Comparison of ENCODE assay signal across 7 mouse cellular contexts in genomic region chr17:46549193-46549592, GRCm38 (mm10). TPM values are rescaled to one million over a fixed set of nuclear protein-coding genes. Genes with fewer than 3 reads are reported as not detected.
DNase-seq lines count a peak whose midpoint lies in the region; ATAC-seq and TF ChIP-seq lines count a peak whose summit lies in the region.

No protein-coding gene starts in this region.

- 52% methylated on average over 8 of the region's 8 CpGs for WGBS in liver, embryonic 14.5 days (ENCODE audit: insufficient replicate concordance)

- peaks cover 7% of the 10 kb centered on the region; the same call in 1 of the 2 replicates for H3K27me3 ChIP-seq in G1E (ENCODE audit: insufficient read depth, low read length)
- peaks cover 22% of the 10 kb centered on the region for H3K27me3 ChIP-seq in liver, embryonic 14.5 days (ENCODE audit: control insufficient read depth, insufficient read depth, low read length)

- H3K9me3 ChIP-seq in G1E (replicated peaks), result no peaks in the 10 kb centered on the region
- no peaks in the 10 kb centered on the region for H3K9me3 ChIP-seq in liver, embryonic 14.5 days (ENCODE audit: control insufficient read depth, low read length)

- H3K27ac ChIP-seq in liver, embryonic 14.5 days, result no peak overlapping the region

- ATAC-seq in G1E (ENCODE audit: extremely low read depth, insufficient number of reproducible peaks, low FRiP score, poor library complexity, severe bottlenecking), result no peak
- ATAC-seq in liver, embryonic 14.5 days (ENCODE audit: insufficient read depth), result no peak

- DNase-seq in left cerebral cortex, adult 18-20 months (ENCODE audit: low spot score in 2 of 2), result peak; percentile 41 to 53
- no peak for DNase-seq in left cerebral cortex, adult 9 months (ENCODE audit: low spot score in 2 of 2)
- peak; percentile 79 for DNase-seq in CD4-positive, CD25-positive, alpha-beta regulatory T cell, adult 2 months (ENCODE audit: low read depth, low spot score)
- DNase-seq in G1E (ENCODE audit: low spot score), result peak; percentile 74
- peak; percentile 61 for DNase-seq in embryo, embryonic 9.5 days (ENCODE audit: extremely low spot score)
- DNase-seq in liver, embryonic 14.5 days (ENCODE audit: low read depth in 3 of 3, low spot score in 3 of 3), result no peak
- DNase-seq in thymus, postnatal 4 days, result peak; percentile 64

- peak; percentile 62 for TF ChIP-seq CTCF in G1E (IDR thresholded peaks at IDR 0.05; ENCODE audit: low read depth, low read length)
- TF ChIP-seq CTCF in liver, embryonic 14.5 days (IDR thresholded peaks at IDR 0.05; ENCODE audit: low read depth), result peak; percentile 77

- peaks cover 80% of the 10 kb centered on the region for H3K36me3 ChIP-seq in G1E (replicated peaks)
- peaks cover 13% of the 10 kb centered on the region for H3K36me3 ChIP-seq in liver, embryonic 14.5 days (replicated peaks; ENCODE audit: control insufficient read depth, insufficient read depth, low read depth)

- peaks cover 65% of the 10 kb centered on the region for H3K4me1 ChIP-seq in G1E (ENCODE audit: insufficient read depth, low read depth, low read length)
- peaks cover 5 to 14% of the 10 kb centered on the region in 2 experiments for H3K4me1 ChIP-seq in liver, embryonic 14.5 days (replicated peaks; ENCODE audit: control insufficient read depth in 2 of 2, insufficient read depth in 2 of 2, low read length in 1 of 2)

- no peak overlapping the region for H3K4me2 ChIP-seq in liver, embryonic 14.5 days (ENCODE audit: low read depth)

- H3K9ac ChIP-seq in liver, embryonic 14.5 days (replicated peaks), result no peak overlapping the region

- no peak for TF ChIP-seq EP300 in liver, embryonic 14.5 days (IDR thresholded peaks at IDR 0.05; ENCODE audit: low read depth)

- H3K4me3 ChIP-seq in G1E (ENCODE audit: low read depth, low read length), result no peak overlapping the region
- no peak overlapping the region for H3K4me3 ChIP-seq in liver, embryonic 14.5 days (ENCODE audit: insufficient read depth in 1 of 2, low read depth in 2 of 2, low read length in 2 of 2)

RNA-seq across cellular contexts. Expression of gene Cul9, which starts 3.0 kb away (rescaled TPM):
- 10 to 100 TPM; 61.0 to 64.5 TPM for total RNA-seq in left cerebral cortex, adult 18-20 months (2021)
- total RNA-seq in G1E (2014; fragmentation: Nextera tagmentation) (0.24 and 0.45 TPM in 2 replicates), G1E (2017) (0.76 and 0.81 TPM in 2 replicates)
- 0.66 and 0.70 TPM in 2 replicates for polyA plus RNA-seq in G1E (2012)
- 0.59 and 0.92 TPM in 2 replicates for polyA plus RNA-seq in liver, embryonic 14.5 days (2012; rRNA removed)
- polyA plus RNA-seq in liver, embryonic 14.5 days (2014; fragmentation: Nextera tagmentation; extraction: Ambion mirVana), result 0.34 and 0.46 TPM in 2 replicates

RNA-seq across cellular contexts. Expression of gene Srf, which starts 6.8 kb away (rescaled TPM):
- 10 to 100 TPM; 70.4 to 77.9 TPM for total RNA-seq in left cerebral cortex, adult 18-20 months (2021)
- 52.7 and 60.3 TPM in 2 replicates for total RNA-seq in G1E (2014; fragmentation: Nextera tagmentation)
- total RNA-seq in G1E (2017), result 18.4 and 22.7 TPM in 2 replicates
- 113 and 114 TPM in 2 replicates for polyA plus RNA-seq in G1E (2012)
- 16.0 and 22.0 TPM in 2 replicates for polyA plus RNA-seq in liver, embryonic 14.5 days (2012; rRNA removed)
- polyA plus RNA-seq in liver, embryonic 14.5 days (2014; fragmentation: Nextera tagmentation; extraction: Ambion mirVana), result 2.5 and 2.6 TPM in 2 replicates

RNA-seq across cellular contexts. Expression of gene Dnph1, which starts 52.7 kb away (rescaled TPM):
- 1 to 10 TPM; 2.8 TPM for total RNA-seq in left cerebral cortex, adult 18-20 months (2021)
- total RNA-seq in G1E (2014; fragmentation: Nextera tagmentation) (26.0 and 29.8 TPM in 2 replicates), G1E (2017) (18.8 and 24.9 TPM in 2 replicates)
- polyA plus RNA-seq in G1E (2012), result 36.9 and 38.1 TPM in 2 replicates
- polyA plus RNA-seq in liver, embryonic 14.5 days (2012; rRNA removed), result 12.0 and 14.0 TPM in 2 replicates
- 20.0 and 24.2 TPM in 2 replicates for polyA plus RNA-seq in liver, embryonic 14.5 days (2014; fragmentation: Nextera tagmentation; extraction: Ambion mirVana)

Comparison
In these comparisons a context has a peak if more than half of its experiments do, and no peak if none do; other contexts are left out.
1. DNase-seq: peak in left cerebral cortex, adult 18-20 months (2 of 2), CD4-positive, CD25-positive, alpha-beta regulatory T cell, adult 2 months (single experiment), G1E (single experiment), embryo, embryonic 9.5 days (single experiment) and thymus, postnatal 4 days (single experiment); none in left cerebral cortex, adult 9 months (0 of 2) and liver, embryonic 14.5 days (0 of 3).
2. RNA of gene Cul9, which starts 3.0 kb away (total RNA-seq): 61.0 to 64.5 TPM in left cerebral cortex, adult 18-20 months; 0.24 to 0.81 TPM in G1E; every median in the first group is over 10 times any median in the second.
3. RNA of gene Dnph1, which starts 52.7 kb away (total RNA-seq): 18.8 to 29.8 TPM in G1E; 2.8 TPM in left cerebral cortex, adult 18-20 months; every median in the first group is over 4 times any median in the second.